Mouse (Mus musculus): Measurements from ENCODE around the gene Magi1. TPM values are rescaled to one million over a fixed set of nuclear protein-coding genes. Genes with fewer than 3 reads are reported as not detected.

Magi1 gene
- polyA plus RNA-seq, 1 experiment from 2014 or later = 12.0 TPM

GRCm38 (mm10) chr6:94287387-94287786, 3.7 kb upstream of the Magi1 start:
- no peaks in the 10 kb centered on the region for H3K4me1 ChIP-seq (ENCODE audit: control insufficient read depth, insufficient read depth, low read length)
- H3K9me3 ChIP-seq (replicated peaks; ENCODE audit: control insufficient read depth, low read length) = peaks cover 5% of the 10 kb centered on the region; the same call in 1 of the 2 replicates
- H3K9ac ChIP-seq (replicated peaks; ENCODE audit: low read length) = no peak overlapping the region
- H3K27me3 ChIP-seq (ENCODE audit: control insufficient read depth, insufficient read depth, low read length) = no peaks in the 10 kb centered on the region
- ATAC-seq (replicated peaks; ENCODE audit: insufficient number of reproducible peaks, low FRiP score, low TSS enrichment, low read depth) (no peak), DNase-seq (ENCODE audit: low spot score) (no peak)
- H3K36me3 ChIP-seq (replicated peaks; ENCODE audit: control insufficient read depth, insufficient read depth, low read depth, low read length) = no peaks in the 10 kb centered on the region
- no peak overlapping the region for H3K4me2 ChIP-seq (ENCODE audit: low read depth, low read length)
- H3K27ac ChIP-seq (replicated peaks; ENCODE audit: low read depth, low read length) = no peak overlapping the region
- H3K4me3 ChIP-seq (ENCODE audit: low read depth, low read length) = no peak overlapping the region

GRCm38 (mm10) chr6:94286555-94286954, 2.8 kb upstream of the Magi1 start:
- ATAC-seq (replicated peaks; ENCODE audit: insufficient number of reproducible peaks, low FRiP score, low TSS enrichment, low read depth) (no peak), DNase-seq (ENCODE audit: low spot score) (no peak)
- no peaks in the 10 kb centered on the region for H3K36me3 ChIP-seq (replicated peaks; ENCODE audit: control insufficient read depth, insufficient read depth, low read depth, low read length)
- H3K4me2 ChIP-seq (ENCODE audit: low read depth, low read length) = no peak overlapping the region
- 84% methylated on average over 2 of the region's 2 CpGs for WGBS
- H3K4me3 ChIP-seq (ENCODE audit: low read depth, low read length) = no peak overlapping the region
- H3K9ac ChIP-seq (replicated peaks; ENCODE audit: low read length) = no peak overlapping the region
- no peak overlapping the region for H3K27ac ChIP-seq (replicated peaks; ENCODE audit: low read depth, low read length)
- H3K9me3 ChIP-seq (replicated peaks; ENCODE audit: control insufficient read depth, low read length) = peaks cover 5% of the 10 kb centered on the region; the same call in 1 of the 2 replicates
- no peaks in the 10 kb centered on the region for H3K4me1 ChIP-seq (ENCODE audit: control insufficient read depth, insufficient read depth, low read length)
- H3K27me3 ChIP-seq (ENCODE audit: control insufficient read depth, insufficient read depth, low read length) = no peaks in the 10 kb centered on the region

- ATAC-seq (replicated peaks; ENCODE audit: insufficient number of reproducible peaks, low FRiP score, low TSS enrichment, low read depth) (peak; percentile 44), DNase-seq (ENCODE audit: low spot score) (peak; percentile 63)
- H3K4me3 ChIP-seq (ENCODE audit: low read depth, low read length) = peak overlapping the region; percentile 91
- H3K4me1 ChIP-seq (ENCODE audit: control insufficient read depth, insufficient read depth, low read length) = no peaks in the 10 kb centered on the region
- peaks cover 5% of the 10 kb centered on the region; the same call in 1 of the 2 replicates for H3K9me3 ChIP-seq (replicated peaks; ENCODE audit: control insufficient read depth, low read length)
- H3K9ac ChIP-seq (replicated peaks; ENCODE audit: low read length) = peak overlapping the region; percentile 53
- H3K27ac ChIP-seq (replicated peaks; ENCODE audit: low read depth, low read length) = peak overlapping the region; percentile 57
- H3K4me2 ChIP-seq (ENCODE audit: low read depth, low read length) = peak overlapping the region; percentile 66
- H3K36me3 ChIP-seq (replicated peaks; ENCODE audit: control insufficient read depth, insufficient read depth, low read depth, low read length) = no peaks in the 10 kb centered on the region
- H3K27me3 ChIP-seq (ENCODE audit: control insufficient read depth, insufficient read depth, low read length) = no peaks in the 10 kb centered on the region
- WGBS = under 1% methylated on average over 44 of the region's 44 CpGs
Observed at GRCm38 (mm10) chr6:94284089-94284825, 540 bp upstream of the Magi1 start.

- H3K27ac ChIP-seq (replicated peaks; ENCODE audit: low read depth, low read length) = peak overlapping the region; percentile 99
- H3K27me3 ChIP-seq (ENCODE audit: control insufficient read depth, insufficient read depth, low read length) = no peaks in the 10 kb centered on the region
- H3K36me3 ChIP-seq (replicated peaks; ENCODE audit: control insufficient read depth, insufficient read depth, low read depth, low read length) = no peaks in the 10 kb centered on the region
- peak; percentile 31; the same call in 1 of the 2 replicates for ATAC-seq (replicated peaks; ENCODE audit: insufficient number of reproducible peaks, low FRiP score, low TSS enrichment, low read depth)
- under 1% methylated on average over 54 of the region's 55 CpGs for WGBS
- H3K4me1 ChIP-seq (ENCODE audit: control insufficient read depth, insufficient read depth, low read length) = no peaks in the 10 kb centered on the region
- peak; percentile 68 for DNase-seq (ENCODE audit: low spot score)
- peak overlapping the region; percentile 90 for H3K9ac ChIP-seq (replicated peaks; ENCODE audit: low read length)
- peak overlapping the region; percentile 87 for H3K4me2 ChIP-seq (ENCODE audit: low read depth, low read length)
- H3K9me3 ChIP-seq (replicated peaks; ENCODE audit: control insufficient read depth, low read length) = 0 out of 2 replicates have a peak, but pooled peaks cover 2% of the 10 kb centered on the region
- H3K4me3 ChIP-seq (ENCODE audit: low read depth, low read length) = peak overlapping the region; percentile 91
Observed at GRCm38 (mm10) chr6:94282301-94283241, 1.1 kb downstream of the Magi1 start.

GRCm38 (mm10) chr6:94281606-94282280, 2.0 kb downstream of the Magi1 start:
- Histone ChIP-seq H3K4me2 (ENCODE audit: low read depth, low read length) (peak overlapping the region; percentile 87), H3K27ac (replicated peaks; ENCODE audit: low read depth, low read length) (no peak overlapping the region; the same call in 1 of the 2 replicates), H3K9ac (replicated peaks; ENCODE audit: low read length) (peak overlapping the region; percentile 90), H3K36me3 (replicated peaks; ENCODE audit: control insufficient read depth, insufficient read depth, low read depth, low read length) (no peaks in the 10 kb centered on the region), H3K27me3 (ENCODE audit: control insufficient read depth, insufficient read depth, low read length) (no peaks in the 10 kb centered on the region), H3K4me3 (ENCODE audit: low read depth, low read length) (peak overlapping the region; percentile 91), H3K4me1 (ENCODE audit: control insufficient read depth, insufficient read depth, low read length) (no peaks in the 10 kb centered on the region), H3K9me3 (replicated peaks; ENCODE audit: control insufficient read depth, low read length) (no peaks in the 10 kb centered on the region)
- DNase-seq (ENCODE audit: low spot score) (peak; percentile 20), ATAC-seq (replicated peaks; ENCODE audit: insufficient number of reproducible peaks, low FRiP score, low TSS enrichment, low read depth) (no peak)
- WGBS = 8% methylated on average over 17 of the region's 17 CpGs

- WGBS = 96% methylated on average over 3 of the region's 3 CpGs
- Histone ChIP-seq H3K9me3 (replicated peaks; ENCODE audit: control insufficient read depth, low read length) (no peaks in the 10 kb centered on the region), H3K27me3 (ENCODE audit: control insufficient read depth, insufficient read depth, low read length) (no peaks in the 10 kb centered on the region), H3K9ac (replicated peaks; ENCODE audit: low read length) (no peak overlapping the region), H3K36me3 (replicated peaks; ENCODE audit: control insufficient read depth, insufficient read depth, low read depth, low read length) (no peaks in the 10 kb centered on the region), H3K4me3 (ENCODE audit: low read depth, low read length) (no peak overlapping the region), H3K27ac (replicated peaks; ENCODE audit: low read depth, low read length) (no peak overlapping the region), H3K4me1 (ENCODE audit: control insufficient read depth, insufficient read depth, low read length) (no peaks in the 10 kb centered on the region), H3K4me2 (ENCODE audit: low read depth, low read length) (no peak overlapping the region)
- no peak for DNase-seq (ENCODE audit: low spot score)
- ATAC-seq (replicated peaks; ENCODE audit: insufficient number of reproducible peaks, low FRiP score, low TSS enrichment, low read depth) = no peak
Observed at GRCm38 (mm10) chr6:94273941-94274340, 9.8 kb downstream of the Magi1 start.

GRCm38 (mm10) chr6:94270001-94270400, 13.7 kb downstream of the Magi1 start:
- DNase-seq (ENCODE audit: low spot score) = no peak
- H3K27ac ChIP-seq (replicated peaks; ENCODE audit: low read depth, low read length) = no peak overlapping the region
- no peak overlapping the region for H3K9ac ChIP-seq (replicated peaks; ENCODE audit: low read length)
- 76% methylated on average over 5 of the region's 5 CpGs for WGBS
- H3K9me3 ChIP-seq (replicated peaks; ENCODE audit: control insufficient read depth, low read length) = no peaks in the 10 kb centered on the region
- H3K27me3 ChIP-seq (ENCODE audit: control insufficient read depth, insufficient read depth, low read length) = no peaks in the 10 kb centered on the region
- no peaks in the 10 kb centered on the region for H3K4me1 ChIP-seq (ENCODE audit: control insufficient read depth, insufficient read depth, low read length)
- no peak for ATAC-seq (replicated peaks; ENCODE audit: insufficient number of reproducible peaks, low FRiP score, low TSS enrichment, low read depth)
- H3K36me3 ChIP-seq (replicated peaks; ENCODE audit: control insufficient read depth, insufficient read depth, low read depth, low read length) = no peaks in the 10 kb centered on the region
- H3K4me3 ChIP-seq (ENCODE audit: low read depth, low read length) = no peak overlapping the region
- no peak overlapping the region for H3K4me2 ChIP-seq (ENCODE audit: low read depth, low read length)
